Mouse (Mus musculus) embryonic facial prominence, embryonic 13.5 days (tissue): ENCODE data around the gene Nrip1. TPM values are rescaled to one million over a fixed set of nuclear protein-coding genes. Genes with fewer than 3 reads are reported as not detected.
A peak's percentile ranks its signal among the peaks of the same experiment; 100 is the strongest.

Experiments used
- ATAC-seq: fragments of 200-750 bp; cut with Nextera tagmentation; 2 replicates; pipeline ENCODE4 v1.8.0; 2017; ENCODE audit warnings: low read depth; ENCODE audit not compliant: insufficient number of reproducible peaks, insufficient read depth, low FRiP score, low TSS enrichment
- H3K27ac ChIP-seq: fragments of 300-500 bp; sonication (generic); 2 replicates; pipeline ENCODE4 v1.5.1; 2015; ENCODE audit warnings: moderate library complexity, mild to moderate bottlenecking, inconsistent platforms
- H3K27me3 ChIP-seq: fragments of 300-500 bp; sonication (generic); 2 replicates; pipeline ENCODE4 v1.6.1; 2015; ENCODE audit warnings: mild to moderate bottlenecking, inconsistent platforms
- H3K36me3 ChIP-seq: fragments of 300-500 bp; sonication (generic); 2 replicates; pipeline ENCODE4 v1.6.1; 2015; ENCODE audit warnings: mild to moderate bottlenecking, inconsistent platforms
- H3K4me1 ChIP-seq: fragments of 300-500 bp; sonication (generic); 2 replicates; pipeline ENCODE4 v1.6.1; 2015; ENCODE audit warnings: inconsistent platforms
- H3K4me2 ChIP-seq: fragments of 300-500 bp; sonication (generic); 2 replicates; pipeline ENCODE4 v1.6.1; 2015; ENCODE audit warnings: moderate library complexity, mild to moderate bottlenecking, inconsistent platforms
- H3K4me3 ChIP-seq: fragments of 300-500 bp; sonication (generic); 2 replicates; pipeline ENCODE4 v1.5.1; 2015; ENCODE audit warnings: mild to moderate bottlenecking, inconsistent platforms
- H3K9ac ChIP-seq: fragments of 300-500 bp; sonication (generic); 2 replicates; pipeline ENCODE4 v1.6.1; 2015; ENCODE audit warnings: mild to moderate bottlenecking, inconsistent platforms
- H3K9me3 ChIP-seq: fragments of 300-500 bp; sonication (generic); 2 replicates; pipeline ENCODE4 v1.6.1; 2016; ENCODE audit warnings: inconsistent platforms
- WGBS: fragments of 180-500 bp; shearing (Covaris S2); methylation state at CpG from one replicate; pipeline ENCODE4 v1.1.7; 2015; ENCODE audit warnings: mixed read lengths; 5-methylcytosine and 5-hydroxymethylcytosine counted together
- polyA plus RNA-seq: library from polyadenylated mRNA; unstranded; fragments of >200 nt; fragmentation: Nextera tagmentation; extraction: Ambion mirVana; gene quantifications from 2 replicates; pipeline ENCODE4 v1.2.1, GENCODE M21; 2015

The Nrip1 gene
- polyA plus RNA-seq, 1 experiment from 2014 or later: 42.6 TPM

DNA sequence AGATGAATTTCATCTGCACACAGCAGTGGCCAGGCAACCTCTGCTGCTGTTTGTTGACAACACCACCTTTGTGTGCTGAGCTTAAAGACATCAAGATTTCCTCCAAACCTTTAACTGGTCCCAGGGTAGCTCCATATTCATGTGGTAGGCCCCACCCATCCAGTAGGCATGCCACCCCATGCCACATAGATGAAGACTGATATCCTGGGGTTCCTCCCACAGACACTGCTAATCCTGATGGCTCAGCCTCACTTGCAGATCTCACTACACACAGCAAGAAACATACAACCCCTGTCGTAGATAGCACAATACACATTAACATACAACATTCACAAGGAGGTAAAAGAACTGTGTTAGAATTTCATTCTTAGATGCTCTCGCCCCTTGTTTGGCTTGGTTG, 29.6 kb downstream of the Nrip1 start:
- H3K9me3 ChIP-seq: no peaks in the 10 kb centered on the region
- H3K4me2 ChIP-seq: no peak overlapping the region
- peaks cover 34% of the 10 kb centered on the region for H3K36me3 ChIP-seq
- no peaks in the 10 kb centered on the region for H3K27me3 ChIP-seq
- no peak overlapping the region for H3K4me3 ChIP-seq
- no peak overlapping the region for H3K27ac ChIP-seq
- H3K4me1 ChIP-seq: no peaks in the 10 kb centered on the region
- H3K9ac ChIP-seq: no peak overlapping the region
- WGBS: 99% methylated on average over 2 of the region's 2 CpGs
- no peak for ATAC-seq

DNA sequence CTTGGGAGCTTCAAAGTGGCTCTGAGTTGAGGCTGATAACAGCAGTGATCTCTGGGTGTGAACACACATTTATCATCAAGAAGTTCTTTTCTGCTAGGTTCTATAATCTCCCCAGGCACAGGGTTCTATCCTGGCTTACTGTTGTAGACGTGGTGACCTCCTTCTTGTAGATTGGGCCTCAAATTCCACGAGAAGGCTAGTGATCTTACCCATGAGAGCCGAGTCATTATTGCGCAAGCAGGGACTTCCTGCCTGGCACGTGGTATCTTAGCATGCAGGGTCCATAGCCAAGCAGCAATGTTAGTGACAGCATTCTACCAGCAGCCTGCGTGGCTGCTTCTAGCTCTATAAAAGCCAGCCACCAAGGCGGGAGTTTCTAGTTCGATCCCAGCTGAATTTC, 32.0 kb downstream of the Nrip1 start:
- WGBS: 80% methylated on average over 8 of the region's 8 CpGs

DNA sequence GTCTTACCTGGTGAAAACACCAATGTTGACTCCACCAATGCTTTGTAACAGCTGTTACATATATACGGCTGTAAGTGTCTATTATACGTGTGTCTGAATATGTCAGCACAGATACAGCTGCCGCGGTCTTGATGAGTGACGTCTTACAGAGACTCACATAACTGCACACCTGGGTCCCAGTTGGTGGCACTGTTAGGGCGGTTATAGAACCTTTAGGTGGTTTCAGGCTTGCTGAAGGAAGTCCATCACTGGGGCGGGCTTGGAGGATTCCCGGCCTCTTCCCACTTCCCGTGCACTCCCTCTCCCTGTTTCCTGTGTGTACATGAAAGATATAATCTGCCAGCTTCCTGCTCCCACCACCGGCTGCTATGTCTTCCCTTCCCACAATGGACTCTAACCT, 34.4 kb downstream of the Nrip1 start:
- ATAC-seq: no peak
- no peaks in the 10 kb centered on the region for H3K27me3 ChIP-seq
- H3K4me1 ChIP-seq: no peaks in the 10 kb centered on the region
- H3K27ac ChIP-seq: no peak overlapping the region
- H3K9me3 ChIP-seq: no peaks in the 10 kb centered on the region
- H3K9ac ChIP-seq: no peak overlapping the region
- WGBS: 87% methylated on average over 10 of the region's 10 CpGs
- no peak overlapping the region for H3K4me3 ChIP-seq
- H3K36me3 ChIP-seq: peaks cover 11% of the 10 kb centered on the region
- H3K4me2 ChIP-seq: no peak overlapping the region

More for the DNA sequence above, 32.0 kb downstream of the Nrip1 start:
- no peak overlapping the region for H3K9ac ChIP-seq
- no peaks in the 10 kb centered on the region for H3K9me3 ChIP-seq
- H3K4me3 ChIP-seq: no peak overlapping the region
- no peak overlapping the region for H3K4me2 ChIP-seq
- H3K4me1 ChIP-seq: no peaks in the 10 kb centered on the region
- H3K36me3 ChIP-seq: peaks cover 22% of the 10 kb centered on the region
- no peaks in the 10 kb centered on the region for H3K27me3 ChIP-seq
- H3K27ac ChIP-seq: no peak overlapping the region
- ATAC-seq: no peak

DNA sequence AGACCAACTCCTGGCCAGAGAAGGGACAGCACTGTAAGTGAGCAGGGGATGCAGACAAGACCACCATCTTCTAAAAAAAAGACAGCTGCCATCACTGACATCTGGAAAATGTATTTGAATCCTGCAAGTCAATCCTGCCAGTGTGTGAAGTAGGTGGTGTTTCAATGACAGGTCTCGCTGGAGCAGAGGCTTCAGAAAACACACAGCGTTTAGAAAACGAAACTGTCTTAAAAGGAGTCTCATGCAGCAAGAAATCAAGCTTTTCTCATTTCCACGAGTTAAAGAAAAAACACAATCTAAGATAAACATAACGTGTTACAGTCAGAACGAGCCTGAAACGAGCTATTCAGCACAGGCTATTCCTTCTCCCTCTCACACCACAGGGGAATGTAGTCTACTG, 36.3 kb downstream of the Nrip1 start:
- H3K27me3 ChIP-seq: no peaks in the 10 kb centered on the region
- WGBS: 91% methylated on average over 7 of the region's 7 CpGs

DNA sequence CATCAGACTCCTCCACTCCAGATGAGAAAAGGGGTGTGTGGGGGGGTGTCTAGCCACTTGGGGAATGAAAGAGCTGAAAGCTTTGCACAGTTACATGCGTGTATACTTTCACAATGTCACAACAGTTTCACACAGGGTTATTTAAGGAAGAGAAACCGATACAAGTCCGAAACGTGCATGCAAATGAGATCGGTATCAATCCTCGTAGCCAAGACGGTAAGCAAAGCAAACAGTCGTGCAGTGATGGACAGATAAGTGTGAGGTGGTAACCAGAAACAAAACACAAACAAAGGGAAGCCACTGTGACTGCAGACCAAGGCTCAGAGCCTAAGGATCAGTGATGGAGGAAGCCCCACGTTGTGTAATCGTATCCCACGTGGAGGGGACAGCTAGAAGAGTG, 36.7 kb downstream of the Nrip1 start:
- no peak overlapping the region for H3K9ac ChIP-seq
- H3K4me1 ChIP-seq: no peaks in the 10 kb centered on the region
- H3K36me3 ChIP-seq: no peaks in the 10 kb centered on the region
- no peak overlapping the region for H3K27ac ChIP-seq
- WGBS: 82% methylated on average over 11 of the region's 11 CpGs
- H3K9me3 ChIP-seq: no peaks in the 10 kb centered on the region
- H3K27me3 ChIP-seq: no peaks in the 10 kb centered on the region
- ATAC-seq: no peak
- no peak overlapping the region for H3K4me2 ChIP-seq
- H3K4me3 ChIP-seq: no peak overlapping the region

More for the DNA sequence above, 36.3 kb downstream of the Nrip1 start:
- no peak for ATAC-seq
- H3K4me3 ChIP-seq: no peak overlapping the region
- H3K27ac ChIP-seq: no peak overlapping the region
- no peaks in the 10 kb centered on the region for H3K9me3 ChIP-seq
- H3K4me1 ChIP-seq: no peaks in the 10 kb centered on the region
- no peaks in the 10 kb centered on the region for H3K36me3 ChIP-seq
- no peak overlapping the region for H3K4me2 ChIP-seq
- H3K9ac ChIP-seq: no peak overlapping the region

DNA sequence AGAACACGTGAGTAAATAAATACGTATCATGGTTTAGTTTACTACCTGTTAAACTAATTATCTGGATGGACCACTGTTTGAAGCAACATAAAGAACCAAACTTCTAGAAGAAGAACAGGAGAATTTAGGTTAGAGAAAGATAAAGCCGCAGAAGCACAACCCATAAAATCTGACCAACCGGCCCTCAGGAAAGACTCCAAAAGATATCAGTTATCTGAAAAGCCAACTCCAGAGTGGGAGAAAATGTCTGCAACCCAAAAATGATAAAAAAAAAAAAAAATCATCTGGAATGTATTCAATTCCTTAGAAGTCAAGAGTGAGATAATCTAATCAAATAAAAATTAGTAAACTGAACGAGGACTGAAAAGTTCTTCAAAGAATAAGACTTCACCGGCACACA, 37.7 kb downstream of the Nrip1 start:
- no peak overlapping the region for H3K27ac ChIP-seq
- no peak overlapping the region for H3K4me3 ChIP-seq
- 83% methylated on average over 6 of the region's 6 CpGs for WGBS
- H3K27me3 ChIP-seq: no peaks in the 10 kb centered on the region
- H3K36me3 ChIP-seq: no peaks in the 10 kb centered on the region
- H3K9ac ChIP-seq: no peak overlapping the region
- 0 out of 2 replicates have a peak, but pooled peaks cover 2% of the 10 kb centered on the region for H3K4me1 ChIP-seq
- H3K4me2 ChIP-seq: no peak overlapping the region
- no peaks in the 10 kb centered on the region for H3K9me3 ChIP-seq
- no peak for ATAC-seq

DNA sequence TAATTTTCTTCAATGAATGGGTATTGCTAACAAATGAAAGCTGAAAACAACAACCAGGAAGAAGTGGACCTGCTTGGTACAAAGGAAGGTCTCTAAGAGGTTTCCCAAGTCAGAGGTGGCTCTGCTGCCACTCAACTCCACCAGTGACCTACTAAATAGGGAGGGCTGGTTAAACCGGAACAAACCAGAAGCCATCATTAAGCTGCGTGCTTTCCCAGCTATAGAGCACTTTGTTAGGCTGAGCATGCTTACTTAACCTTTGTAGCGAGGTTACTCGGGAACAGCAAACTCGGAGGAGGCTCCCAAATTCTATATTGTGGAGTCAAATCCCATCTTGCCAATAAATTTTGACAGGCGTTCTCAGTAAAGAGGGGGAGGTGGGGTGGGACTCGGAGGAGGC, 41.5 kb downstream of the Nrip1 start:
- H3K27me3 ChIP-seq: no peaks in the 10 kb centered on the region
- WGBS: 45% methylated on average over 7 of the region's 7 CpGs
- H3K27ac ChIP-seq: no peak overlapping the region
- no peaks in the 10 kb centered on the region for H3K36me3 ChIP-seq
- no peaks in the 10 kb centered on the region for H3K9me3 ChIP-seq
- H3K4me3 ChIP-seq: no peak overlapping the region
- H3K4me2 ChIP-seq: no peak overlapping the region
- H3K9ac ChIP-seq: no peak overlapping the region
- H3K4me1 ChIP-seq: 0 out of 2 replicates have a peak, but pooled peaks cover 2% of the 10 kb centered on the region
- no peak for ATAC-seq

DNA sequence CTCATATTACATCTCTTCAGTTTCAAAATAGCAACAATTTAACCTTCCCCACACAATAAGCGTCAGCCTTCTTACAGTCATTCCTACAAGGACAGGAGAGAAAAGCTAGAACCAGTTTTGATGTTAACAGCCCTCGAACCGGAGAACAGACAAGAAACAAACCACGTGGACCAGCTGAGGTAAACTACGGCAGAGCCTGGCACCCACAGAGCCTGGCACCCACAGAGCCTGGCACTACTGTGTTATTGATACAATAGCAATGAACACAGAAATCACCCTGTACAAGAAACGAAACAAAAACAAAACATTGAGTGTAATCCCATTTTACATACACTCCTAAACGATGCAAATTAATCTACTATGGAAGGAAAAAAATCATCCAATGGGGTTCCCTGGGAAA, 42.4 kb downstream of the Nrip1 start:
- Histone ChIP-seq H3K9me3 (no peaks in the 10 kb centered on the region), H3K27me3 (no peaks in the 10 kb centered on the region)
- WGBS: 88% methylated on average over 7 of the region's 7 CpGs

DNA sequence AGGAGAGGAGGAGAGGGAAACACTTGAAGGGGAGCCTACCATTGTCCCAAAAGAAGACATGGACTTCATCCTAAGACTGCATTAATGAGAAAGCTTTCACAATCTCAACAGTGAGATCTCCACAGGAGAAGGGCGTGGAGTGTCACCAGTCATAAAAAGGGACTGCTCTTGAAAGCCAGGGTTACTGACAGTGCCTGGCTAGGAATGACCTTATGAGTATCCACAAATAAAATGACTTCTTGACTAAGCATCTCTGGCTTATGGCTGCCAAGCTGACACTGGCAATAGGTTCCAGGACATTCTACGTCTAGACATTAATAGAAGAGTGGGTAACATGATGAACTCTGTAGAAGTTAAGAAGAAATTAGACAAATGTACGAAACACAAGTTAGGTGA, 48.3 kb downstream of the Nrip1 start:
- H3K9ac ChIP-seq: no peak overlapping the region
- H3K27ac ChIP-seq: no peak overlapping the region
- no peak overlapping the region for H3K4me3 ChIP-seq
- H3K9me3 ChIP-seq: no peaks in the 10 kb centered on the region
- no peaks in the 10 kb centered on the region for H3K27me3 ChIP-seq
- WGBS: 95% methylated on average over 3 of the region's 3 CpGs
- no peak overlapping the region for H3K4me2 ChIP-seq
- peaks cover 17% of the 10 kb centered on the region for H3K4me1 ChIP-seq
- no peak for ATAC-seq
- peaks cover 7% of the 10 kb centered on the region; the same call in 1 of the 2 replicates for H3K36me3 ChIP-seq

More for the DNA sequence above, 42.4 kb downstream of the Nrip1 start:
- H3K36me3 ChIP-seq: 0 out of 2 replicates have a peak, but pooled peaks cover 3% of the 10 kb centered on the region
- no peak overlapping the region for H3K4me2 ChIP-seq
- H3K4me3 ChIP-seq: no peak overlapping the region
- 0 out of 2 replicates have a peak, but pooled peaks cover 2% of the 10 kb centered on the region for H3K4me1 ChIP-seq
- no peak for ATAC-seq
- no peak overlapping the region for H3K9ac ChIP-seq
- H3K27ac ChIP-seq: no peak overlapping the region

DNA sequence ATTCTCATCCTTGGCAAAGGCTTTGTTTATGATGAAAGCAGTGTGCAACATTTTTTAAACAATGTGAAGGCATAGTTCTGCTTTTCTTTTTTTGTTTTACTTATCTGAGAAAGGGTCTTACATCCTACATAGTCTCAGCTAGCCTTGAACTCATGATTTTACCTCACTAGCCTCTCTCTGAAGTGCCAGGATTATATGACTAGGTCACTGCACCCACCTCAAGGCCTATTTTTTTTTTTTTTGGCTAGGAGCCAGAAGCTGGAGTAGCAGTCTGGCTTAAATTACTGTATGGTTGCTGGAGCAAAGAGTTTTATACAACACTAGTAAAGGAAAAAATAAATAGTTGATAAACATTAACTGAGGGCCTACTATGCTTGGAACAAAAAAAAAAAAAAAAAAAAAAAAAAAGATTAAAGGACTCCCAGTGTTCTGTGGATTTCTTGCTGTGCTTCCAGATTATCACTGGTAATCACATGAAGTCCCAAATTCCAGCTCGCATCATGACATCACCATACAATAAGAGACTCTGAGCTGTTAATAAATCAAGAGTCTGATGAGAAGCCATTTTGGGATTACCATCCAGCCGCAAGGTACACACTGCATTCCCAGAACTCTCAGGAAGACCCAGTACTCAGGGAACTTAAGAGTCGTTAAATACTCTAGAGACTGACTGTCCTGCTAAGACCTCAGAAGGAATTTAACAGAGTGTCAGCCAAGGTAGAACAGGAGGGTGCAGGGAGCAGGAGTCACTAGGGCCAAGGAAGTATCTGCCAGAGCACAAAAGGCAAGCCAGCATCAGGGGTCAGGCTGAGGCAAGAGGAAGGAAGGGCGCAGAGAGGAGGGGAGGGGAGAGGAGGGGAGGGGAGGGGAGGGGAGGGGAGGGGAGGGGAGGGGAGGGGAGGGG, 49.0 kb downstream of the Nrip1 start:
- no peak overlapping the region for H3K4me2 ChIP-seq
- H3K27ac ChIP-seq: no peak overlapping the region
- H3K4me3 ChIP-seq: no peak overlapping the region
- H3K36me3 ChIP-seq: peaks cover 7% of the 10 kb centered on the region; the same call in 1 of the 2 replicates
- H3K4me1 ChIP-seq: peaks cover 21% of the 10 kb centered on the region
- H3K27me3 ChIP-seq: no peaks in the 10 kb centered on the region
- no peaks in the 10 kb centered on the region for H3K9me3 ChIP-seq
- 83% methylated on average over 3 of the region's 4 CpGs for WGBS
- ATAC-seq: no peak
- no peak overlapping the region for H3K9ac ChIP-seq

DNA sequence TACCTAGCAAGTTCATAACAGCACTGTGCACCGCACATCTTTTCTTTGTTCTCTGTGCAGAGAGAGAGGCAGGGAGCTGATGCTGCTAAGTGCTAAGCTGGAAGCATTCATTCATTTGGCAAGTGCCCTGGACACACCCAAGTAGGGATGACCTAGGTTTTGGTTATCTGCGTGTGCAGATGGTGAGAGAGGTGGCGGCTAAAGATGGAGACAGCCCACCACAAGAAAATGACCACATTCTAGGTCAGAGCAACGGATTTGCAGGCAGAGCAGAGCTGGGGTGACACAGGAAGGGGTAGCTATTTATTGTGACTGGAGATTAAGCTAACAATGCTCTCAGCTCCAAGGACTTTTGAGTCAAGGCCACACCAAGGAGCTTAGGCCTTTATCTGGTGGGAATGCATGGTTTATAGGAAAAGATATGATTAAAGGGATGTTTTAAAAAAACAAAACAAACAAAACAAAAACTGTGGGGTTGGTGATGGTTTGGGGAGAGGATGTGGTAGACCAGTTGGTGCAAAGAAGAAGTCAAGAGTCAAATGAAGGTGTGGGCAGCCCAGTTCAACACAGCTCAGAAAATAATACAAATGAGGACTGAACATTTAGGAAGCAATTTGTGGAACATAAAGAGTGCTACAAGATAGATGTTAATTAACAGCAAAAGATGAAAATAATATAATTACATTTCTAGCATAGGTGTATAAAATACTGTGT, 49.9 kb downstream of the Nrip1 start:
- H3K9ac ChIP-seq: no peak overlapping the region
- H3K9me3 ChIP-seq: no peaks in the 10 kb centered on the region
- no peaks in the 10 kb centered on the region for H3K27me3 ChIP-seq
- H3K4me1 ChIP-seq: peaks cover 26% of the 10 kb centered on the region
- H3K36me3 ChIP-seq: peaks cover 7% of the 10 kb centered on the region; the same call in 1 of the 2 replicates
- WGBS: 83% methylated on average over 4 of the region's 4 CpGs
- peak; percentile 32; the same call in 1 of the 2 replicates for ATAC-seq
- no peak overlapping the region for H3K4me3 ChIP-seq
- H3K4me2 ChIP-seq: no peak overlapping the region
- no peak overlapping the region for H3K27ac ChIP-seq
